Mouse (Mus musculus): ENCODE measurements around the gene Serinc2. TPM values are rescaled to one million over a fixed set of nuclear protein-coding genes. Genes with fewer than 3 reads are reported as not detected.

Serinc2 gene
- polyA plus RNA-seq, 1 experiment from 2014 or later = 34.0 TPM

GRCm38 (mm10) chr4:130274346-130275015 lies 4.5 kb downstream of the Serinc2 start:
- peak overlapping the region; percentile 58 for H3K4me3 ChIP-seq (replicated peaks)
- WGBS = under 1% methylated on average over 27 of the region's 29 CpGs
- peaks cover 12% of the 10 kb centered on the region; the same call in 1 of the 2 replicates for H3K27me3 ChIP-seq (replicated peaks)
- no peak overlapping the region for H3K27ac ChIP-seq
- H3K4me2 ChIP-seq = peak overlapping the region; percentile 97
- H3K9me3 ChIP-seq = no peaks in the 10 kb centered on the region
- H3K9ac ChIP-seq = peak overlapping the region; percentile 42
- peak; percentile 48; the same call in 1 of the 2 replicates for ATAC-seq (ENCODE audit: insufficient read depth, low FRiP score, low read depth)
- peaks cover 11% of the 10 kb centered on the region; the same call in 1 of the 2 replicates for H3K4me1 ChIP-seq
- no peaks in the 10 kb centered on the region for H3K36me3 ChIP-seq

GRCm38 (mm10) chr4:130273698-130274345 lies 5.2 kb downstream of the Serinc2 start:
- Histone ChIP-seq H3K9me3 (no peaks in the 10 kb centered on the region), H3K36me3 (no peaks in the 10 kb centered on the region), H3K4me3 (replicated peaks) (peak overlapping the region; percentile 58), H3K4me2 (peak overlapping the region; percentile 97), H3K4me1 (peaks cover 11% of the 10 kb centered on the region; the same call in 1 of the 2 replicates), H3K27me3 (replicated peaks) (peaks cover 12% of the 10 kb centered on the region; the same call in 1 of the 2 replicates), H3K9ac (no peak overlapping the region), H3K27ac (no peak overlapping the region)
- WGBS = 17% methylated on average over 12 of the region's 12 CpGs
- ATAC-seq (ENCODE audit: insufficient read depth, low FRiP score, low read depth) = no peak

DNA sequence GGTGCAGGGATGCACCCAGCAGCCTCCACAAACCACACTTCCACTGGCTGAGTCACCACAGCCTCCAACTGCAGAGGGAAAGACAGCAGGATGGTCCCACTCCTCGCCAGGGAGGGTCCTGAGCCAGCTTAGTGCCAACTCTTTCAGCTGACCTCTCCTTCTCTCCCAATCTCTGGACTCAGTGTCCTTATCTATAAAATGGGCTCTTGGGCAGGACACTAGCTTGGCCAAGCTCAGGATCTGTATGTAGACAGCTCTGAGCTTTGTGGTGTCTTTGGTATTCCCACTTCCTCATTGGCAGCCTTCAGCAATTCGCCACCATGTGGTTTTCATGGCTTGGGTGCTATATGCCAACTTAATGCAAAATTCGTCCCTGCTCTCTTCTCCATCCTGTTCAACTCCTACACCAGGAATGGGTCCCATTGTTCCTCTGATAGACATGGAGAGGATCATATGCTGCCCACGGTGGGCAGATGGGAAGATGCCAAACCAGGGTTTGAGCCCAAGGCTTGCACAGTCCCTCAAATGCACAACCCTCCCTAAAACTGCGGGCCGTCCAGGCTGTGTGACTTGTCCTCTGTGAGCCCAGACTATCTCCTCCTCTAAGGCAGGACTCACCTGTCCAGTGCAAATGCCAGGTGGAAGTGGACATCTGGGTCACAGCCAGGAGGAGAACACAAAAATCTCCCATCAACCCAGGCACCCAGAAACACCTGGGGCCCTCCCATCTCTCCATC lies 8.2 kb downstream of the Serinc2 start:
- H3K27ac ChIP-seq = no peak overlapping the region
- peaks cover 17% of the 10 kb centered on the region; the same call in 1 of the 2 replicates for H3K4me1 ChIP-seq
- 0 out of 2 replicates have a peak, but pooled peaks cover 7% of the 10 kb centered on the region for H3K27me3 ChIP-seq (replicated peaks)
- H3K9me3 ChIP-seq = no peaks in the 10 kb centered on the region
- no peak overlapping the region for H3K4me2 ChIP-seq
- no peak overlapping the region for H3K4me3 ChIP-seq (replicated peaks)
- no peaks in the 10 kb centered on the region for H3K36me3 ChIP-seq
- 87% methylated on average over 6 of the region's 6 CpGs for WGBS
- ATAC-seq (ENCODE audit: insufficient read depth, low FRiP score, low read depth) = no peak
- no peak overlapping the region for H3K9ac ChIP-seq

- 77% methylated on average over 8 of the region's 8 CpGs for WGBS
- no peak overlapping the region for H3K27ac ChIP-seq
- H3K9ac ChIP-seq = no peak overlapping the region
- H3K36me3 ChIP-seq = no peaks in the 10 kb centered on the region
- H3K4me1 ChIP-seq = peaks cover 17% of the 10 kb centered on the region; the same call in 1 of the 2 replicates
- no peaks in the 10 kb centered on the region for H3K9me3 ChIP-seq
- H3K27me3 ChIP-seq (replicated peaks) = 0 out of 2 replicates have a peak, but pooled peaks cover 7% of the 10 kb centered on the region
- ATAC-seq (ENCODE audit: insufficient read depth, low FRiP score, low read depth) = no peak
- no peak overlapping the region for H3K4me2 ChIP-seq
- H3K4me3 ChIP-seq (replicated peaks) = no peak overlapping the region
These were observed 8.9 kb downstream of the Serinc2 start for GRCm38 (mm10) chr4:130270089-130270488.

GRCm38 (mm10) chr4:130268736-130269135 lies 10.3 kb downstream of the Serinc2 start:
- peaks cover 6% of the 10 kb centered on the region; the same call in 1 of the 2 replicates for H3K4me1 ChIP-seq
- H3K27me3 ChIP-seq (replicated peaks) = 0 out of 2 replicates have a peak, but pooled peaks cover 6% of the 10 kb centered on the region
- ATAC-seq (ENCODE audit: insufficient read depth, low FRiP score, low read depth) = no peak
- H3K27ac ChIP-seq = no peak overlapping the region
- 78% methylated on average over 10 of the region's 10 CpGs for whole genome bisulfite sequencing
- H3K36me3 ChIP-seq = no peaks in the 10 kb centered on the region
- H3K9ac ChIP-seq = no peak overlapping the region
- H3K4me2 ChIP-seq = no peak overlapping the region
- no peak overlapping the region for H3K4me3 ChIP-seq (replicated peaks)
- H3K9me3 ChIP-seq = no peaks in the 10 kb centered on the region

DNA sequence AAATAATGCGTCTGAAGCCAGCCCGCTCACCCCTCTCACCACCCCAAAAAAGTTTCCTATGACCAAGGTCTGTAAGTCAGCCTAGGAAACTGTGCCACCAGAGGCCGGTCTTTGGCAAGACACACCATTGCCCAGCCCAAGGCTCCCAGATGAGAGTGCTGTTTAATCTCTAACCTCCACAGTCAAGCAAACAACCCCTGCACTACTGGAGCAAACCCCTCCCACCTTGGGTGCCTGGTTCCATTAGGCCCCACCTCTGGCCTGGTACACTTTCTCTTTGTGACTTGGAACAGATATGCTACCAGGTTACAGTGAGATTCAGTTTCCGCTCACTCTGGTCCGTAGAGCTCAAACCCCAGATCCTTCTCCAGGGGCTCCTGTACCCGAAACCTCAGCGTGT lies 11.9 kb downstream of the Serinc2 start:
- 0 out of 2 replicates have a peak, but pooled peaks cover 6% of the 10 kb centered on the region for H3K4me1 ChIP-seq
- no peaks in the 10 kb centered on the region for H3K36me3 ChIP-seq
- 62% methylated on average over 7 of the region's 7 CpGs for WGBS
- H3K27ac ChIP-seq = peak overlapping the region; percentile 28; the same call in 1 of the 2 replicates
- no peak overlapping the region for H3K9ac ChIP-seq
- peak overlapping the region; percentile 16; the same call in 1 of the 2 replicates for H3K4me3 ChIP-seq (replicated peaks)
- 0 out of 2 replicates have a peak, but pooled peaks cover 3% of the 10 kb centered on the region for H3K27me3 ChIP-seq (replicated peaks)
- no peaks in the 10 kb centered on the region for H3K9me3 ChIP-seq
- peak; percentile 78 for ATAC-seq (ENCODE audit: insufficient read depth, low FRiP score, low read depth)
- peak overlapping the region; percentile 46 for H3K4me2 ChIP-seq

- Histone ChIP-seq H3K4me3 (replicated peaks) (peak overlapping the region; percentile 16; the same call in 1 of the 2 replicates), H3K4me2 (peak overlapping the region; percentile 46), H3K9ac (no peak overlapping the region), H3K27me3 (replicated peaks) (0 out of 2 replicates have a peak, but pooled peaks cover 3% of the 10 kb centered on the region), H3K36me3 (no peaks in the 10 kb centered on the region), H3K9me3 (no peaks in the 10 kb centered on the region), H3K4me1 (0 out of 2 replicates have a peak, but pooled peaks cover 6% of the 10 kb centered on the region), H3K27ac (peak overlapping the region; percentile 28; the same call in 1 of the 2 replicates)
- 39% methylated on average over 9 of the region's 9 CpGs for WGBS
- ATAC-seq (ENCODE audit: insufficient read depth, low FRiP score, low read depth) = peak; percentile 17; the same call in 1 of the 2 replicates
These were observed 12.4 kb downstream of the Serinc2 start for GRCm38 (mm10) chr4:130266601-130267000.

- no peak overlapping the region for H3K4me3 ChIP-seq (replicated peaks)
- H3K4me2 ChIP-seq = no peak overlapping the region
- 0 out of 2 replicates have a peak, but pooled peaks cover 6% of the 10 kb centered on the region for H3K4me1 ChIP-seq
- ATAC-seq (ENCODE audit: insufficient read depth, low FRiP score, low read depth) = no peak
- 0 out of 2 replicates have a peak, but pooled peaks cover 3% of the 10 kb centered on the region for H3K27me3 ChIP-seq (replicated peaks)
- no peaks in the 10 kb centered on the region for H3K9me3 ChIP-seq
- H3K9ac ChIP-seq = no peak overlapping the region
- no peaks in the 10 kb centered on the region for H3K36me3 ChIP-seq
- no peak overlapping the region for H3K27ac ChIP-seq
- 20% methylated on average over 24 of the region's 24 CpGs for WGBS
These were observed 14.2 kb downstream of the Serinc2 start for GRCm38 (mm10) chr4:130264698-130265349.

DNA sequence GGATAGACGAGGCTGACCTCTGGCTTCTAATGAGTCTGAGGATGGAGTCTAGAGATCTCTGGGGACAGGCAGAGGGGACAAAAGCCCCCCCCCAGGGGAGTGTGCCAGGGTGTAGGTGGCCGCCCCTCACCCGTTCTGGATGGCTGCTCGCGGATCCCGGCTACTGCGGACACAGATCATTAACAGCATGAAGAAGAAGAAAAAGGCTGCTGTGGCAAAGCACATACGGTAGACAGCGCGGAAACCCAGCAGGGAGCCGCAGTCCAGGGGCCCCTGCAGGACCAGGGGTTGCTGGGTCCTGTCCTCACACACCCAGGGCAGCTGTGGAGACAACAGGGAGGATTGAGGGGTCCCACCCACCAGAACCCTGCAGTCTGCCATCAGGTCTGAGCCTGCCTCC lies 14.9 kb downstream of the Serinc2 start:
- Histone ChIP-seq H3K36me3 (no peaks in the 10 kb centered on the region), H3K4me1 (0 out of 2 replicates have a peak, but pooled peaks cover 6% of the 10 kb centered on the region), H3K4me3 (replicated peaks) (no peak overlapping the region), H3K9me3 (no peaks in the 10 kb centered on the region), H3K9ac (no peak overlapping the region), H3K27ac (no peak overlapping the region), H3K4me2 (no peak overlapping the region), H3K27me3 (replicated peaks) (0 out of 2 replicates have a peak, but pooled peaks cover 3% of the 10 kb centered on the region)
- ATAC-seq (ENCODE audit: insufficient read depth, low FRiP score, low read depth) = no peak
- WGBS = 50% methylated on average over 11 of the region's 11 CpGs

DNA sequence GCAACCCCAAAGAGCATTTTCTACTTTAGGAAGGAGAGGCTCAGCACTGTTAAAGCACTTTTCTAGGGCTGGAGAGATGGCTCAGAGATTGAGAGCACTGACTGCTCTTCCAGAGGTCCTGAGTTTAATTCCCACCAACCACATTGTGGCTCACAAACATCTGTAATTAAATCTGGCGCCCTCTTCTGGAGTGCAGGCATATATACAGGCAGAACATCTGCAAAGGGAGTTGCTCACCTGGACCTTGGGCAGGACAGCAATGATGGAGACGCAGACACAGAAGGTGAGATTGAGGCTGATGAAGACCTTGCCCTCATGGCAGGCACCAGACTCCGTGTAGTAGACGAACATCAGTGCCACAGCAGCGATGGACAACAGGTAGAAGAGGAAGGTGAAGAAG lies 18.6 kb downstream of the Serinc2 start:
- H3K9ac ChIP-seq = no peak overlapping the region
- WGBS = 26% methylated on average over 5 of the region's 5 CpGs
- H3K9me3 ChIP-seq = no peaks in the 10 kb centered on the region
- no peak for ATAC-seq (ENCODE audit: insufficient read depth, low FRiP score, low read depth)
- no peak overlapping the region for H3K27ac ChIP-seq
- H3K27me3 ChIP-seq (replicated peaks) = 0 out of 2 replicates have a peak, but pooled peaks cover 3% of the 10 kb centered on the region
- H3K4me1 ChIP-seq = no peaks in the 10 kb centered on the region
- H3K36me3 ChIP-seq = no peaks in the 10 kb centered on the region
- no peak overlapping the region for H3K4me3 ChIP-seq (replicated peaks)
- H3K4me2 ChIP-seq = no peak overlapping the region

Data from stomach, embryonic 15.5 days (tissue).